Mouse (Mus musculus) liver, embryonic 15.5 days (tissue): ENCODE data around the gene Grrp1. TPM values are rescaled to one million over a fixed set of nuclear protein-coding genes. Genes with fewer than 3 reads are reported as not detected.
"Not testable (repeated sequence)": the region's sequence is repeated elsewhere in the genome, so short reads cannot be mapped to it uniquely, and the experiment has no call there.

Experiments used
- ATAC-seq: fragments of 200-750 bp; cut with Nextera tagmentation; 2 replicates; pipeline ENCODE4 v1.8.0; 2017; ENCODE audit warnings: moderate number of reproducible peaks, mild to moderate bottlenecking, moderate library complexity; ENCODE audit not compliant: insufficient read depth
- H3K27ac ChIP-seq: fragments of 300-500 bp; sonication (generic); replicated peaks from 2 replicates; pipeline ENCODE4 v1.5.1; 2015; ENCODE audit warnings: mild to moderate bottlenecking, inconsistent platforms
- H3K27me3 ChIP-seq: fragments of 300-500 bp; sonication (generic); 2 replicates; pipeline ENCODE4 v1.6.1; 2015; ENCODE audit warnings: mild to moderate bottlenecking, inconsistent platforms
- H3K36me3 ChIP-seq: fragments of 300-500 bp; sonication (generic); replicated peaks from 2 replicates; pipeline ENCODE4 v1.6.1; 2015; ENCODE audit warnings: moderate library complexity, mild to moderate bottlenecking, inconsistent platforms
- H3K4me1 ChIP-seq: fragments of 300-500 bp; sonication (generic); replicated peaks from 2 replicates; pipeline ENCODE4 v1.6.1; 2015; ENCODE audit warnings: inconsistent platforms
- H3K4me2 ChIP-seq: fragments of 300-500 bp; sonication (generic); 2 replicates; pipeline ENCODE4 v1.6.1; 2015; ENCODE audit warnings: moderate library complexity, mild to moderate bottlenecking, inconsistent platforms
- H3K4me3 ChIP-seq: fragments of 300-500 bp; sonication (generic); replicated peaks from 2 replicates; pipeline ENCODE4 v1.5.1; 2015; ENCODE audit warnings: mild to moderate bottlenecking, inconsistent platforms
- H3K9ac ChIP-seq: fragments of 300-500 bp; sonication (generic); 2 replicates; pipeline ENCODE4 v1.6.1; 2015; ENCODE audit warnings: moderate library complexity, mild to moderate bottlenecking, inconsistent platforms
- H3K9me3 ChIP-seq: fragments of 300-500 bp; sonication (generic); replicated peaks from 2 replicates; pipeline ENCODE4 v1.6.1; 2016; ENCODE audit warnings: inconsistent platforms
- WGBS: fragments of 180-500 bp; shearing (Covaris S2); methylation state at CpG from one replicate; pipeline ENCODE4 v1.1.7; 2015; ENCODE audit warnings: mixed read lengths; ENCODE audit not compliant: insufficient replicate concordance; 5-methylcytosine and 5-hydroxymethylcytosine counted together
- polyA plus RNA-seq: library from polyadenylated mRNA; unstranded; fragments of >200 nt; fragmentation: Nextera tagmentation; extraction: Ambion mirVana; gene quantifications from 2 replicates; pipeline ENCODE4 v1.2.1, GENCODE M21; 2015

Grrp1 gene
- polyA plus RNA-seq, 1 experiment from 2014 or later = 0.46 TPM

GRCm38 (mm10) chr4:134288397-134289256 is 34.7 kb upstream of the Grrp1 start:
- Histone ChIP-seq H3K9me3 (no peaks in the 10 kb centered on the region), H3K27ac (peak overlapping the region; percentile 99), H3K4me2 (peak overlapping the region; percentile 92), H3K27me3 (peaks cover 12% of the 10 kb centered on the region), H3K4me3 (peak overlapping the region; percentile 97), H3K36me3 (peaks cover 9% of the 10 kb centered on the region), H3K9ac (peak overlapping the region; percentile 97), H3K4me1 (peaks cover 47% of the 10 kb centered on the region)
- 35% methylated on average over 11 of the region's 11 CpGs for WGBS
- no peak for ATAC-seq

- Histone ChIP-seq H3K36me3 (peaks cover 19% of the 10 kb centered on the region), H3K27me3 (peaks cover 1% of the 10 kb centered on the region), H3K9ac (peak within 1 kb of the TSS; percentile 97), H3K4me1 (peaks cover 47% of the 10 kb centered on the region), H3K4me3 (peak within 1 kb of the TSS; percentile 97), H3K4me2 (peak within 1 kb of the TSS; percentile 92), H3K9me3 (no peaks in the 10 kb centered on the region), H3K27ac (peak within 1 kb of the TSS; percentile 99)
- under 1% methylated on average over 43 of the region's 43 CpGs for WGBS
- peak; percentile 68 for ATAC-seq
Observed at GRCm38 (mm10) chr4:134287575-134288025, 33.7 kb upstream of the Grrp1 start, which contains the start of gene Pdik1l. Pdik1l (minus strand) TSS chr4:134287895.

GRCm38 (mm10) chr4:134287168-134287564 is 33.3 kb upstream of the Grrp1 start:
- Histone ChIP-seq H3K9ac (peak overlapping the region; percentile 97), H3K9me3 (no peaks in the 10 kb centered on the region), H3K27ac (peak overlapping the region; percentile 99), H3K27me3 (no peaks in the 10 kb centered on the region; the same call in 1 of the 2 replicates), H3K36me3 (peaks cover 23% of the 10 kb centered on the region), H3K4me1 (peaks cover 47% of the 10 kb centered on the region), H3K4me2 (peak overlapping the region; percentile 92), H3K4me3 (peak overlapping the region; percentile 97)
- ATAC-seq = peak; percentile 90
- under 1% methylated on average over 55 of the region's 59 CpGs for WGBS

- peak overlapping the region; percentile 97 for H3K9ac ChIP-seq
- peak overlapping the region; percentile 97 for H3K4me3 ChIP-seq
- ATAC-seq = peak; percentile 31
- no peaks in the 10 kb centered on the region for H3K9me3 ChIP-seq
- H3K4me2 ChIP-seq = peak overlapping the region; percentile 85
- H3K27ac ChIP-seq = peak overlapping the region; percentile 99
- H3K4me1 ChIP-seq = peaks cover 42% of the 10 kb centered on the region
- H3K36me3 ChIP-seq = peaks cover 29% of the 10 kb centered on the region
- under 1% methylated on average over 59 of the region's 59 CpGs for WGBS
- no peaks in the 10 kb centered on the region; the same call in 1 of the 2 replicates for H3K27me3 ChIP-seq
Observed at GRCm38 (mm10) chr4:134286226-134287167, 32.6 kb upstream of the Grrp1 start.

GRCm38 (mm10) chr4:134284942-134285341 is 31.0 kb upstream of the Grrp1 start:
- Histone ChIP-seq H3K36me3 (peaks cover 45% of the 10 kb centered on the region), H3K9me3 (no peaks in the 10 kb centered on the region), H3K4me1 (peaks cover 42% of the 10 kb centered on the region), H3K27ac (peak overlapping the region; percentile 99), H3K9ac (peak overlapping the region; percentile 97), H3K27me3 (no peaks in the 10 kb centered on the region), H3K4me2 (peak overlapping the region; percentile 85), H3K4me3 (peak overlapping the region; percentile 97)
- ATAC-seq = no peak
- 27% methylated on average over 2 of the region's 2 CpGs for WGBS

GRCm38 (mm10) chr4:134273417-134274345 is 19.8 kb upstream of the Grrp1 start:
- Histone ChIP-seq H3K27me3 (no peaks in the 10 kb centered on the region), H3K36me3 (peaks cover 31% of the 10 kb centered on the region), H3K9ac (peak overlapping the region; percentile 42), H3K4me2 (peak overlapping the region; percentile 66), H3K4me3 (peak overlapping the region; percentile 45), H3K27ac (peak overlapping the region; percentile 89), H3K4me1 (peaks cover 28% of the 10 kb centered on the region), H3K9me3 (no peaks in the 10 kb centered on the region)
- 1% methylated on average over 14 of the region's 14 CpGs for WGBS
- ATAC-seq = peak; percentile 93

GRCm38 (mm10) chr4:134272731-134273416 is 19.0 kb upstream of the Grrp1 start:
- WGBS = 13% methylated on average over 12 of the region's 13 CpGs
- Histone ChIP-seq H3K27ac (peak overlapping the region; percentile 89), H3K4me1 (peaks cover 28% of the 10 kb centered on the region), H3K9me3 (no peaks in the 10 kb centered on the region), H3K36me3 (peaks cover 24% of the 10 kb centered on the region), H3K4me2 (peak overlapping the region; percentile 66), H3K4me3 (peak overlapping the region; percentile 45), H3K27me3 (no peaks in the 10 kb centered on the region), H3K9ac (peak overlapping the region; percentile 42)
- peak; percentile 56 for ATAC-seq

- no peak overlapping the region; the same call in 1 of the 2 replicates for H3K4me2 ChIP-seq
- H3K27ac ChIP-seq = no peak overlapping the region
- H3K4me3 ChIP-seq = no peak overlapping the region
- H3K9me3 ChIP-seq = no peaks in the 10 kb centered on the region
- H3K9ac ChIP-seq = no peak overlapping the region
- no peak for ATAC-seq
- WGBS = 66% methylated on average over 7 of the region's 7 CpGs
- no peaks in the 10 kb centered on the region for H3K27me3 ChIP-seq
- H3K36me3 ChIP-seq = peaks cover 15% of the 10 kb centered on the region
- peaks cover 28% of the 10 kb centered on the region for H3K4me1 ChIP-seq
Observed at GRCm38 (mm10) chr4:134271979-134272378, 18.1 kb upstream of the Grrp1 start.

GRCm38 (mm10) chr4:134269622-134270021 is 15.7 kb upstream of the Grrp1 start:
- not testable (repeated sequence) for ATAC-seq, H3K4me2 ChIP-seq, H3K4me3 ChIP-seq, H3K27me3 ChIP-seq, H3K9ac ChIP-seq, H3K36me3 ChIP-seq, H3K9me3 ChIP-seq, H3K27ac ChIP-seq
- peaks cover 27% of the 10 kb centered on the region for H3K4me1 ChIP-seq
